Comparison of ENCODE assay signal across 9 mouse cellular contexts in genomic region chr4:126619691-126620330, GRCm38 (mm10). TPM values are rescaled to one million over a fixed set of nuclear protein-coding genes. Genes with fewer than 3 reads are reported as not detected.
DNase-seq lines count a peak whose midpoint lies in the region; ATAC-seq and TF ChIP-seq lines count a peak whose summit lies in the region.
"Had no signal": no experiment of that assay in that cellular context is flagged by ENCODE, and none has a peak within 500 bp of the region (broad histone marks: within the 10 kb centered on the region; RNA-seq: fewer than 3 reads in every experiment).

No protein-coding gene starts in this region.

- DNase-seq in kidney, adult 2 months = no peak
- peak; percentile 51 for DNase-seq in embryo, embryonic 11.5 days (ENCODE audit: low read depth, low spot score)
- peak; percentile 40 for DNase-seq in midbrain, postnatal 0 days (ENCODE audit: low spot score)
- DNase-seq in gastrocnemius, postnatal 25 days = no peak
- no peak for DNase-seq in adrenal gland, postnatal 14 days
- DNase-seq in kidney, adult 18-20 months = no peak

- peak overlapping the region; percentile 22 for H3K9ac ChIP-seq in kidney, embryonic 16.5 days (replicated peaks; ENCODE audit: low read length)
- peak overlapping the region; percentile 63 for H3K9ac ChIP-seq in hindbrain, embryonic 16.5 days (ENCODE audit: low read depth, low read length)
- H3K9ac ChIP-seq in midbrain, postnatal 0 days (replicated peaks; ENCODE audit: low read length, poor library complexity, severe bottlenecking) = peak overlapping the region; percentile 50

- H3K4me3 ChIP-seq in kidney, embryonic 16.5 days (ENCODE audit: low read length) = peak overlapping the region; percentile 32
- H3K4me3 ChIP-seq in kidney, adult 2 months (ENCODE audit: insufficient read depth, low read depth, low read length) = no peak overlapping the region
- peak overlapping the region; percentile 38 for H3K4me3 ChIP-seq in hindbrain, embryonic 16.5 days (ENCODE audit: low read length)
- H3K4me3 ChIP-seq in midbrain, postnatal 0 days (ENCODE audit: low read depth, low read length) = peak overlapping the region; percentile 26; the same call in 1 of the 2 replicates
- H3K4me3 ChIP-seq: myocyte had no signal

- no peak for ATAC-seq in kidney, embryonic 16.5 days (ENCODE audit: low FRiP score, low TSS enrichment)
- ATAC-seq in hindbrain, embryonic 16.5 days = no peak
- ATAC-seq in midbrain, postnatal 0 days (ENCODE audit: low FRiP score) = no peak

- H3K27me3 ChIP-seq in kidney, embryonic 16.5 days (ENCODE audit: insufficient read depth, low read length) = peaks cover 28% of the 10 kb centered on the region
- H3K27me3 ChIP-seq in kidney, adult 2 months (replicated peaks; ENCODE audit: control insufficient read depth, insufficient read depth, low read length) = no peaks in the 10 kb centered on the region
- peaks cover 5% of the 10 kb centered on the region for H3K27me3 ChIP-seq in hindbrain, embryonic 16.5 days (replicated peaks; ENCODE audit: control insufficient read depth, insufficient read depth, low read length)
- H3K27me3 ChIP-seq in midbrain, postnatal 0 days (ENCODE audit: insufficient read depth, low read length) = peaks cover 10% of the 10 kb centered on the region; the same call in 1 of the 2 replicates

- H3K27ac ChIP-seq in kidney, embryonic 16.5 days (ENCODE audit: low read length) = no peak overlapping the region
- no peak overlapping the region for H3K27ac ChIP-seq in kidney, adult 2 months (ENCODE audit: insufficient read depth, low read depth, low read length)
- no peak overlapping the region for H3K27ac ChIP-seq in hindbrain, embryonic 16.5 days (ENCODE audit: low read depth, low read length)
- no peak overlapping the region for H3K27ac ChIP-seq in midbrain, postnatal 0 days (ENCODE audit: low read depth, low read length)

- no peak for TF ChIP-seq POLR2A in kidney, adult 2 months (IDR thresholded peaks at IDR 0.05; ENCODE audit: low read depth, low read length)

- no peaks in the 10 kb centered on the region for H3K9me3 ChIP-seq in kidney, embryonic 16.5 days (ENCODE audit: low read length)
- H3K9me3 ChIP-seq in hindbrain, embryonic 16.5 days (ENCODE audit: control insufficient read depth, low read length) = no peaks in the 10 kb centered on the region
- no peaks in the 10 kb centered on the region for H3K9me3 ChIP-seq in midbrain, postnatal 0 days (ENCODE audit: low read length)

- no peaks in the 10 kb centered on the region for H3K36me3 ChIP-seq in kidney, embryonic 16.5 days (ENCODE audit: insufficient read depth, low read length)
- no peaks in the 10 kb centered on the region for H3K36me3 ChIP-seq in kidney, adult 2 months (ENCODE audit: control insufficient read depth, insufficient read depth, low read length)
- H3K36me3 ChIP-seq in hindbrain, embryonic 16.5 days (ENCODE audit: control insufficient read depth, insufficient read depth, low read length) = no peaks in the 10 kb centered on the region; the same call in 1 of the 2 replicates
- H3K36me3 ChIP-seq in midbrain, postnatal 0 days (ENCODE audit: insufficient read depth, low read length) = no peaks in the 10 kb centered on the region; the same call in 1 of the 2 replicates

- WGBS in kidney, embryonic 16.5 days = 5% methylated on average over 33 of the region's 33 CpGs
- WGBS in kidney, adult 2 months = 9% methylated on average over 32 of the region's 33 CpGs
- 2% methylated on average over 27 of the region's 33 CpGs for WGBS in hindbrain, embryonic 16.5 days
- whole genome bisulfite sequencing in midbrain, postnatal 0 days = 1% methylated on average over 31 of the region's 33 CpGs

- peak overlapping the region; percentile 49 for H3K4me2 ChIP-seq in kidney, embryonic 16.5 days (replicated peaks; ENCODE audit: low read depth, low read length)
- peak overlapping the region; percentile 64 for H3K4me2 ChIP-seq in hindbrain, embryonic 16.5 days (ENCODE audit: low read length)
- peak overlapping the region; percentile 50 for H3K4me2 ChIP-seq in midbrain, postnatal 0 days (ENCODE audit: low read depth, low read length, poor library complexity, severe bottlenecking)

- no peak for TF ChIP-seq CTCF in kidney, adult 2 months (conservative IDR thresholded peaks at IDR 0.05; ENCODE audit: insufficient read depth, insufficient read length, low read depth, low read length)
- TF ChIP-seq CTCF in midbrain, postnatal 0 days (IDR thresholded peaks at IDR 0.05) = no peak

- 0 out of 2 replicates have a peak, but pooled peaks cover 6% of the 10 kb centered on the region for H3K4me1 ChIP-seq in kidney, embryonic 16.5 days (ENCODE audit: insufficient read depth, low read length)
- H3K4me1 ChIP-seq in kidney, adult 2 months (ENCODE audit: control insufficient read depth, insufficient read depth, low read length) = no peaks in the 10 kb centered on the region
- peaks cover 10% of the 10 kb centered on the region for H3K4me1 ChIP-seq in hindbrain, embryonic 16.5 days (ENCODE audit: control insufficient read depth, insufficient read depth, low read depth, low read length)
- H3K4me1 ChIP-seq in midbrain, postnatal 0 days (ENCODE audit: insufficient read depth, low read length) = peaks cover 3% of the 10 kb centered on the region; the same call in 1 of the 2 replicates

RNA-seq across cellular contexts. Expression of gene 5730409E04Rik, which starts 10.2 kb away (rescaled TPM):
- 1.5 and 2.2 TPM in 2 replicates for polyA plus RNA-seq in kidney, embryonic 16.5 days (2015; fragmentation: Nextera tagmentation; extraction: Ambion mirVana)
- polyA plus RNA-seq in kidney, adult 2 months (2012; rRNA removed) = 6.9 and 7.5 TPM in 2 replicates
- polyA plus RNA-seq in hindbrain, embryonic 16.5 days (2015; fragmentation: Nextera tagmentation; extraction: Ambion mirVana) = 14.0 and 22.1 TPM in 2 replicates
- total RNA-seq in midbrain, postnatal 0 days (2014; rRNA removed) = 59.0 and 59.4 TPM in 2 replicates
- 24.2 and 29.2 TPM in 2 replicates for polyA plus RNA-seq in midbrain, postnatal 0 days (2015; fragmentation: Nextera tagmentation; extraction: Ambion mirVana)
- total RNA-seq in gastrocnemius, postnatal 25 days (2021) = 10 to 100 TPM; 14.3 to 17.8 TPM
- 8.8 and 11.7 TPM in 2 replicates for total RNA-seq in adrenal gland, postnatal 14 days (2021)

RNA-seq across cellular contexts. Expression of gene Psmb2, which starts 57.6 kb away (rescaled TPM):
- 457 and 483 TPM in 2 replicates for polyA plus RNA-seq in kidney, embryonic 16.5 days (2015; fragmentation: Nextera tagmentation; extraction: Ambion mirVana)
- polyA plus RNA-seq in kidney, adult 2 months (2012; rRNA removed) = 180 and 189 TPM in 2 replicates
- 399 and 420 TPM in 2 replicates for polyA plus RNA-seq in hindbrain, embryonic 16.5 days (2015; fragmentation: Nextera tagmentation; extraction: Ambion mirVana)
- total RNA-seq in midbrain, postnatal 0 days (2014; rRNA removed) = 196 and 209 TPM in 2 replicates
- polyA plus RNA-seq in midbrain, postnatal 0 days (2015; fragmentation: Nextera tagmentation; extraction: Ambion mirVana) = 433 and 436 TPM in 2 replicates
- total RNA-seq in gastrocnemius, postnatal 25 days (2021) = 10 to 100 TPM; 79.9 to 90.5 TPM
- total RNA-seq in adrenal gland, postnatal 14 days (2021) = 184 and 190 TPM in 2 replicates

Comparison
In these comparisons a context has a peak if more than half of its experiments do, and no peak if none do; other contexts are left out.
1. DNase-seq: peak in embryo, embryonic 11.5 days (single experiment) and midbrain, postnatal 0 days (single experiment); none in kidney, adult 2 months (single experiment), gastrocnemius, postnatal 25 days (single experiment), adrenal gland, postnatal 14 days (single experiment) and kidney, adult 18-20 months (single experiment).
2. Peak in every context shown above with its lines, with median percentiles within 50 percentile points of each other: H3K4me2 ChIP-seq and H3K9ac ChIP-seq.